Mouse (Mus musculus) midbrain, embryonic 12.5 days (tissue): Measurements from ENCODE around the gene Spdye4a. TPM values are rescaled to one million over a fixed set of nuclear protein-coding genes. Genes with fewer than 3 reads are reported as not detected.

Source experiments
- ATAC-seq: fragments of 200-750 bp; cut with Nextera tagmentation; 2 replicates; pipeline ENCODE4 v1.8.0; 2017; ENCODE audit warnings: low read depth, moderate TSS enrichment, moderate library complexity; ENCODE audit not compliant: low FRiP score
- H3K27ac ChIP-seq: fragments of 300-500 bp; sonication (generic); replicated peaks from 2 replicates; pipeline ENCODE4 v1.5.1; 2016; ENCODE audit warnings: mild to moderate bottlenecking
- H3K27me3 ChIP-seq: fragments of 300-500 bp; sonication (generic); 2 replicates; pipeline ENCODE4 v1.6.1; 2016; ENCODE audit warnings: mild to moderate bottlenecking
- H3K36me3 ChIP-seq: fragments of 300-500 bp; sonication (generic); 2 replicates; pipeline ENCODE4 v1.6.1; 2016
- H3K4me1 ChIP-seq: fragments of 300-500 bp; sonication (generic); 2 replicates; pipeline ENCODE4 v1.6.1; 2016
- H3K4me2 ChIP-seq: fragments of 300-500 bp; sonication (generic); replicated peaks from 2 replicates; pipeline ENCODE4 v1.6.1; 2016; ENCODE audit warnings: mild to moderate bottlenecking, moderate library complexity
- H3K4me3 ChIP-seq: fragments of 300-500 bp; sonication (generic); 2 replicates; pipeline ENCODE4 v1.5.1; 2016; ENCODE audit warnings: mild to moderate bottlenecking
- H3K9ac ChIP-seq: fragments of 300-500 bp; sonication (generic); replicated peaks from 2 replicates; pipeline ENCODE4 v1.6.1; 2016; ENCODE audit warnings: mild to moderate bottlenecking, moderate library complexity
- H3K9me3 ChIP-seq: fragments of 300-500 bp; sonication (generic); 2 replicates; pipeline ENCODE4 v1.6.1; 2016; ENCODE audit warnings: mild to moderate bottlenecking
- WGBS: fragments of 180-500 bp; shearing (Covaris S2); methylation state at CpG from one replicate; pipeline ENCODE4 v1.1.7; 2016; 5-methylcytosine and 5-hydroxymethylcytosine counted together
- polyA plus RNA-seq: library from polyadenylated mRNA; unstranded; fragments of >200 nt; fragmentation: Nextera tagmentation; extraction: Ambion mirVana; gene quantifications from 2 replicates; pipeline ENCODE4 v1.2.1, GENCODE M21; 2016

Spdye4a gene
- polyA plus RNA-seq, 1 experiment from 2014 or later: not detected

GRCm38 (mm10) chr5:143255802-143256201, 29.1 kb upstream of the Spdye4a start:
- Histone ChIP-seq H3K4me2 (no peak overlapping the region), H3K36me3 (peaks cover 84% of the 10 kb centered on the region), H3K27ac (no peak overlapping the region), H3K27me3 (peaks cover 81% of the 10 kb centered on the region), H3K4me1 (peaks cover 23% of the 10 kb centered on the region), H3K9me3 (no peaks in the 10 kb centered on the region), H3K9ac (no peak overlapping the region), H3K4me3 (no peak overlapping the region)
- WGBS: 83% methylated on average over 5 of the region's 5 CpGs
- ATAC-seq: no peak

GRCm38 (mm10) chr5:143255131-143255519, 28.4 kb upstream of the Spdye4a start:
- no peak overlapping the region for H3K9ac ChIP-seq
- ATAC-seq: no peak
- H3K36me3 ChIP-seq: peaks cover 77% of the 10 kb centered on the region
- H3K27me3 ChIP-seq: peaks cover 84% of the 10 kb centered on the region
- H3K4me3 ChIP-seq: peak overlapping the region; percentile 41; the same call in 1 of the 2 replicates
- H3K9me3 ChIP-seq: no peaks in the 10 kb centered on the region
- 0 out of 2 replicates have a peak overlapping the region, but pooled peaks have one; percentile 60 for H3K4me2 ChIP-seq
- H3K27ac ChIP-seq: no peak overlapping the region
- peaks cover 23% of the 10 kb centered on the region for H3K4me1 ChIP-seq
- 16% methylated on average over 24 of the region's 24 CpGs for WGBS

- H3K4me1 ChIP-seq: peaks cover 23% of the 10 kb centered on the region
Measured at GRCm38 (mm10) chr5:143254487-143255130, 27.9 kb upstream of the Spdye4a start.

GRCm38 (mm10) chr5:143253881-143254486, 27.3 kb upstream of the Spdye4a start:
- H3K36me3 ChIP-seq: peaks cover 70% of the 10 kb centered on the region

More at GRCm38 (mm10) chr5:143254487-143255130, 27.9 kb upstream of the Spdye4a start:
- Histone ChIP-seq H3K4me3 (peak overlapping the region; percentile 41), H3K9ac (no peak overlapping the region), H3K27ac (no peak overlapping the region), H3K4me2 (peak overlapping the region; percentile 60), H3K27me3 (peaks cover 84% of the 10 kb centered on the region), H3K9me3 (no peaks in the 10 kb centered on the region), H3K36me3 (peaks cover 72% of the 10 kb centered on the region)
- 6% methylated on average over 66 of the region's 66 CpGs for WGBS
- ATAC-seq: no peak

GRCm38 (mm10) chr5:143253186-143253880, 26.6 kb upstream of the Spdye4a start:
- H3K27ac ChIP-seq: no peak overlapping the region
- 2% methylated on average over 99 of the region's 103 CpGs for WGBS
- peak; percentile 20; the same call in 1 of the 2 replicates for ATAC-seq
- peak overlapping the region; percentile 41 for H3K4me3 ChIP-seq
- peak overlapping the region; percentile 47 for H3K9ac ChIP-seq
- H3K9me3 ChIP-seq: no peaks in the 10 kb centered on the region
- H3K4me1 ChIP-seq: peaks cover 23% of the 10 kb centered on the region
- peaks cover 69% of the 10 kb centered on the region for H3K36me3 ChIP-seq
- peak overlapping the region; percentile 60 for H3K4me2 ChIP-seq
- peaks cover 78% of the 10 kb centered on the region for H3K27me3 ChIP-seq

More at GRCm38 (mm10) chr5:143253881-143254486, 27.3 kb upstream of the Spdye4a start:
- peak overlapping the region; percentile 47 for H3K9ac ChIP-seq
- H3K27me3 ChIP-seq: peaks cover 82% of the 10 kb centered on the region
- H3K4me1 ChIP-seq: peaks cover 23% of the 10 kb centered on the region
- no peak overlapping the region for H3K27ac ChIP-seq
- H3K4me3 ChIP-seq: peak overlapping the region; percentile 41
- WGBS: 4% methylated on average over 80 of the region's 81 CpGs
- no peak for ATAC-seq
- H3K4me2 ChIP-seq: peak overlapping the region; percentile 60
- no peaks in the 10 kb centered on the region for H3K9me3 ChIP-seq

GRCm38 (mm10) chr5:143252791-143253185, 26.1 kb upstream of the Spdye4a start:
- peaks cover 72% of the 10 kb centered on the region for H3K36me3 ChIP-seq
- H3K9ac ChIP-seq: no peak overlapping the region
- no peak for ATAC-seq
- no peak overlapping the region for H3K4me2 ChIP-seq
- 24% methylated on average over 18 of the region's 18 CpGs for WGBS
- peak overlapping the region; percentile 41 for H3K4me3 ChIP-seq
- peaks cover 23% of the 10 kb centered on the region for H3K4me1 ChIP-seq
- H3K9me3 ChIP-seq: no peaks in the 10 kb centered on the region
- no peak overlapping the region for H3K27ac ChIP-seq
- H3K27me3 ChIP-seq: peaks cover 72% of the 10 kb centered on the region

- H3K36me3 ChIP-seq: peaks cover 76% of the 10 kb centered on the region
Measured at GRCm38 (mm10) chr5:143252039-143252438, 25.3 kb upstream of the Spdye4a start.

GRCm38 (mm10) chr5:143244926-143245325, 18.2 kb upstream of the Spdye4a start:
- no peak overlapping the region for H3K4me3 ChIP-seq
- peaks cover 93% of the 10 kb centered on the region for H3K36me3 ChIP-seq
- H3K9ac ChIP-seq: no peak overlapping the region
- H3K4me2 ChIP-seq: no peak overlapping the region
- H3K27me3 ChIP-seq: no peaks in the 10 kb centered on the region
- 97% methylated on average over 26 of the region's 26 CpGs for WGBS
- H3K27ac ChIP-seq: no peak overlapping the region
- H3K4me1 ChIP-seq: no peaks in the 10 kb centered on the region
- no peaks in the 10 kb centered on the region for H3K9me3 ChIP-seq
- ATAC-seq: no peak

More at GRCm38 (mm10) chr5:143252039-143252438, 25.3 kb upstream of the Spdye4a start:
- Histone ChIP-seq H3K4me2 (no peak overlapping the region), H3K4me3 (no peak overlapping the region), H3K27ac (no peak overlapping the region), H3K27me3 (peaks cover 65% of the 10 kb centered on the region), H3K4me1 (peaks cover 23% of the 10 kb centered on the region), H3K9ac (no peak overlapping the region), H3K9me3 (no peaks in the 10 kb centered on the region)
- peak; percentile 32; the same call in 1 of the 2 replicates for ATAC-seq
- WGBS: 48% methylated on average over 6 of the region's 6 CpGs

GRCm38 (mm10) chr5:143236036-143236435, 9.3 kb upstream of the Spdye4a start:
- H3K36me3 ChIP-seq: peaks cover 20% of the 10 kb centered on the region
- 56% methylated on average over 9 of the region's 9 CpGs for WGBS
- H3K27ac ChIP-seq: no peak overlapping the region
- no peak for ATAC-seq
- H3K9me3 ChIP-seq: no peaks in the 10 kb centered on the region
- no peaks in the 10 kb centered on the region for H3K27me3 ChIP-seq
- peak overlapping the region; percentile 89 for H3K4me2 ChIP-seq
- H3K9ac ChIP-seq: peak overlapping the region; percentile 89
- peaks cover 17% of the 10 kb centered on the region for H3K4me1 ChIP-seq
- H3K4me3 ChIP-seq: peak overlapping the region; percentile 69

GRCm38 (mm10) chr5:143235028-143235693, 8.5 kb upstream of the Spdye4a start, which contains the start of gene Zfp12:
Zfp12 (plus strand) TSS chr5:143235163.
- under 1% methylated on average over 58 of the region's 58 CpGs for WGBS
- H3K36me3 ChIP-seq: peaks cover 11% of the 10 kb centered on the region
- peak; percentile 98 for ATAC-seq
- peak within 1 kb of the TSS; percentile 89 for H3K9ac ChIP-seq
- H3K9me3 ChIP-seq: no peaks in the 10 kb centered on the region
- H3K27me3 ChIP-seq: no peaks in the 10 kb centered on the region; the same call in 1 of the 2 replicates
- peak within 1 kb of the TSS; percentile 96 for H3K27ac ChIP-seq
- peaks cover 17% of the 10 kb centered on the region for H3K4me1 ChIP-seq
- H3K4me3 ChIP-seq: peak within 1 kb of the TSS; percentile 69
- H3K4me2 ChIP-seq: peak within 1 kb of the TSS; percentile 89

- ATAC-seq: no peak
- H3K9ac ChIP-seq: no peak overlapping the region
- H3K4me1 ChIP-seq: no peaks in the 10 kb centered on the region
- H3K4me3 ChIP-seq: no peak overlapping the region
- H3K4me2 ChIP-seq: no peak overlapping the region
- 87% methylated on average over 1 of the region's 1 CpGs for WGBS
- H3K36me3 ChIP-seq: no peaks in the 10 kb centered on the region
- no peaks in the 10 kb centered on the region for H3K9me3 ChIP-seq
- H3K27ac ChIP-seq: no peak overlapping the region
- no peaks in the 10 kb centered on the region for H3K27me3 ChIP-seq
Measured at GRCm38 (mm10) chr5:143222287-143222686, 4.4 kb downstream of the Spdye4a start.
